Mouse (Mus musculus) lung, adult 10 weeks (tissue): Measurements from ENCODE around the gene Ndufa10. TPM values are rescaled to one million over a fixed set of nuclear protein-coding genes. Genes with fewer than 3 reads are reported as not detected.

Experiments
- polyA plus RNA-seq: library from polyadenylated mRNA; stranded (reverse); fragments of 350-450 nt; fragmentation: Illumina TruSeq; extraction: RNeasy Lipid Tissue Mini Kit (QIAGEN cat#74804); gene quantifications from one replicate; pipeline ENCODE4 v1.2.3, GENCODE M21; 2014; ENCODE audit warnings: low read depth, low replicate concordance; ENCODE audit not compliant: insufficient read depth

Ndufa10 gene
- polyA plus RNA-seq, result 51.2 TPM

GRCm38 (mm10) chr1:92473165-92474041, at the start of gene Ndufa10:
Gene Ndufa10, minus strand, starts transcription at chr1:92473860.

GRCm38 (mm10) chr1:92518561-92518960, 44.9 kb upstream of the Ndufa10 start, which contains the start of gene Olfr1414:
Gene Olfr1414, minus strand, starts transcription at chr1:92518661.

GRCm38 (mm10) chr1:92496001-92496400, 22.3 kb upstream of the Ndufa10 start, which contains the start of gene Olfr1415:
Gene Olfr1415, minus strand, starts transcription at chr1:92496101.

GRCm38 (mm10) chr1:92485013-92485412, 11.4 kb upstream of the Ndufa10 start, which contains the start of gene Olfr1416:
Gene Olfr1416, minus strand, starts transcription at chr1:92485113.

Other genes starting within 250 kb of the Ndufa10 start
- not detected for gene Olfr1416, start 11.3 kb upstream of the Ndufa10 start, polyA plus RNA-seq
- gene Olfr1415, start 22.2 kb upstream of the Ndufa10 start, polyA plus RNA-seq, result not detected
- gene Olfr1414, start 44.8 kb upstream of the Ndufa10 start, polyA plus RNA-seq, result not detected
- not detected for gene Olfr1413, start 97.5 kb upstream of the Ndufa10 start, polyA plus RNA-seq
- not detected for gene Olfr1412, start 111.9 kb upstream of the Ndufa10 start, polyA plus RNA-seq
- not detected for gene Olfr1411, start 120.6 kb upstream of the Ndufa10 start, polyA plus RNA-seq
- gene Olfr1410, start 131.9 kb upstream of the Ndufa10 start, polyA plus RNA-seq, result not detected
- gene Olfr12, start 143.9 kb upstream of the Ndufa10 start, polyA plus RNA-seq, result not detected
- 368 TPM for gene Cops9, start 168.1 kb upstream of the Ndufa10 start, polyA plus RNA-seq
- gene Otos, start 175.0 kb upstream of the Ndufa10 start, polyA plus RNA-seq, result not detected